Mouse (Mus musculus) thymus, adult 2 months (tissue): ENCODE results near the gene Csnk1e.

ENCODE experiments used
- CTCF ChIP-seq: fragments of 200-500 bp; IDR thresholded peaks from 2 replicates; pipeline ENCODE4 v1.5.1; 2012; ENCODE audit warnings: mild to moderate bottlenecking, control low read depth, low read length, moderate library complexity, borderline replicate concordance; ENCODE audit not compliant: control insufficient read depth, poor library complexity, insufficient read depth; ENCODE audit errors: extremely low read depth
- POLR2A ChIP-seq: fragments of 200-500 bp; IDR thresholded peaks from 2 replicates; pipeline ENCODE4 v1.6.1; 2012; ENCODE audit warnings: mild to moderate bottlenecking, low read length, control low read depth, moderate library complexity; ENCODE audit not compliant: control insufficient read depth, poor library complexity, insufficient read depth; ENCODE audit errors: extremely low read depth

DNA sequence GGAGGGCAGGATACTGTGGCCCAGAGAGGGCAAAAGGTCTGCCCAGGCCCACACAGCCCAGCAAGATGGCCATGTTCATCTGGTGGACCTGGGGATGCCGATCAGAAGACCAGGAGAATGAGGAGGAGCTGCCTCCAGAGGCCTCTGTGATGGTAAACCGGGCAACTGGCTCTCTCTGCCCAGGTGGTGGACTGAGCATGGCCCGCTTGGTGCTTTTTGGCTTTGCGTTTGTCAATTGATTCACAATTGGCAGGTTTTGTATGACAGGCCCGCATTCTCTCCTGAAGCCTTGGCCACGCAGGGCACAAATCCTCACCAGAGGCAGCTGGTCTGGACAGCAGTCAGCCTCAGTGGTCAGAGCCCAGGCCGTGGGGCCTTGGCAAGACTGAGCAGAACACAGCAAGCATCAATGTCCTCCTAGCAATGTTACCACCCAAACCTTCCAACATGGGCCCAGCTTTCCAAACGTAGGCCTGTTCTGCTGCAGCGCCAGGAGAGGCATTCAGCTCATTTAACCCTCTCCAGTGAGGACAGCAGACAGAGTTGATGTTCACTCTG, 12.3 kb downstream of the Csnk1e start:
- TF ChIP-seq POLR2A (no peak), CTCF (no peak)
